Comparison of ENCODE assay signal across 7 mouse cellular contexts in the genomic region with DNA sequence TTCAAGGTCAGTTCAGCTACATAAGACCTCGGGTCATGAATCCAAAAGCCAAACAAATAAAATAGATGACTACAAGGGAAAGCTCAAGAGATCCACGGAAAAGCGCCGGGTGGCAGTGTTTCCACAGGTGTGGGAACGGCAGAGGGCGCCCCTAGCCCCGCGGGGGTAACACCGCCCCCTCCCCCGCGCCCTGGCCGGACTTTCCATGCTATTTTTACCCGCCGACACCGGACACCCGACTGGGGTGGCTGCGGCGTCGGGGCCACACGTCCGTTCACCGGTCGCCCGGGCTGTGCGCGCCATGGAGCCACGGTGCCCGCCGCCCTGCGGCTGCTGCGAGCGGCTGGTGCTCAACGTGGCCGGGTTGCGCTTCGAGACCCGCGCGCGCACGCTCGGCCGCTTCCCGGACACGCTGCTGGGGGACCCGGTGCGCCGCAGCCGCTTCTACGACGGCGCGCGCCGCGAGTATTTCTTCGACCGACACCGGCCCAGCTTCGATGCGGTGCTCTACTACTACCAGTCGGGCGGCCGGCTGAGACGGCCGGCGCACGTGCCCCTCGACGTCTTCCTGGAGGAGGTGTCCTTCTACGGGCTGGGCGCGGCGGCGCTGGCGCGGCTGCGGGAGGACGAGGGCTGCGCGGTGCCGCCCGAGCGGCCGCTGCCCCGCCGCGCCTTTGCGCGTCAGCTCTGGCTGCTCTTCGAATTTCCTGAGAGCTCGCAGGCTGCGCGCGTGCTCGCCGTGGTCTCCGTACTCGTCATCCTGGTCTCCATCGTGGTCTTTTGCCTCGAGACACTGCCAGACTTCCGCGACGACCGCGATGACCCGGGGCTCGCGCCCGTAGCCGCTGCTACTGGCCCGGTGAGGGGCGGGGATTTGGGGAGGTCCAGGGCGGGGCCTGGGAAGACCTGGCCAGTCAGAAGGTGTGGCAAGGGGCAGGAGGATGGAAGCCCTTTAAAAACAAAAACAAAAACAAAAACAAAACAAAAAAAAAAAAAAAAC. TPM values are rescaled to one million over a fixed set of nuclear protein-coding genes. Genes with fewer than 3 reads are reported as not detected.
DNase-seq lines count a peak whose midpoint lies in the region; ATAC-seq and TF ChIP-seq lines count a peak whose summit lies in the region.

No protein-coding gene starts in this region.

- peak; percentile 32 for DNase-seq in adrenal gland, postnatal 25 days
- peak; percentile 39 to 51 for DNase-seq in heart, adult 9 months (ENCODE audit: low spot score in 2 of 2)
- no peak for DNase-seq in spleen, postnatal 10 days (ENCODE audit: low spot score in 2 of 2)
- no peak for DNase-seq in urinary bladder, postnatal 14 days (ENCODE audit: low spot score)

- peaks cover 63% of the 10 kb centered on the region for H3K27me3 ChIP-seq in E14TG2a.4 (ENCODE audit: insufficient read depth, low read length)
- peaks cover 63% of the 10 kb centered on the region for H3K27me3 ChIP-seq in kidney, embryonic 16.5 days (ENCODE audit: insufficient read depth, low read length)
- H3K27me3 ChIP-seq in midbrain, embryonic 12.5 days, result peaks cover 69% of the 10 kb centered on the region

- no peaks in the 10 kb centered on the region for H3K36me3 ChIP-seq in E14TG2a.4 (ENCODE audit: insufficient read depth, low read length)
- no peaks in the 10 kb centered on the region for H3K36me3 ChIP-seq in kidney, embryonic 16.5 days (ENCODE audit: insufficient read depth, low read length)
- H3K36me3 ChIP-seq in midbrain, embryonic 12.5 days, result no peaks in the 10 kb centered on the region

- H3K4me2 ChIP-seq in kidney, embryonic 16.5 days (replicated peaks; ENCODE audit: low read depth, low read length), result peak overlapping the region; percentile 68
- H3K4me2 ChIP-seq in midbrain, embryonic 12.5 days (replicated peaks), result peak overlapping the region; percentile 43

- no peaks in the 10 kb centered on the region for H3K9me3 ChIP-seq in E14TG2a.4 (ENCODE audit: low read length)
- no peaks in the 10 kb centered on the region for H3K9me3 ChIP-seq in kidney, embryonic 16.5 days (ENCODE audit: low read length)
- no peaks in the 10 kb centered on the region for H3K9me3 ChIP-seq in midbrain, embryonic 12.5 days

- H3K9ac ChIP-seq in kidney, embryonic 16.5 days (replicated peaks; ENCODE audit: low read length), result peak overlapping the region; percentile 49
- H3K9ac ChIP-seq in midbrain, embryonic 12.5 days (replicated peaks), result no peak overlapping the region

- no peak for ATAC-seq in kidney, embryonic 16.5 days (ENCODE audit: low FRiP score, low TSS enrichment)
- no peak for ATAC-seq in midbrain, embryonic 12.5 days (ENCODE audit: low FRiP score, low read depth)

- TF ChIP-seq CTCF in E14TG2a.4 (conservative IDR thresholded peaks at IDR 0.05; ENCODE audit: low read length), result no peak

- WGBS in kidney, embryonic 16.5 days, result under 1% methylated on average over 110 of the region's 114 CpGs
- 2% methylated on average over 114 of the region's 114 CpGs for WGBS in midbrain, embryonic 12.5 days

- peaks cover 47% of the 10 kb centered on the region for H3K4me1 ChIP-seq in E14TG2a.4 (replicated peaks; ENCODE audit: low read depth, low read length)
- peaks cover 13% of the 10 kb centered on the region for H3K4me1 ChIP-seq in kidney, embryonic 16.5 days (ENCODE audit: insufficient read depth, low read length)
- H3K4me1 ChIP-seq in midbrain, embryonic 12.5 days, result peaks cover 12% of the 10 kb centered on the region

- peak overlapping the region; percentile 79 for H3K4me3 ChIP-seq in E14TG2a.4 (replicated peaks; ENCODE audit: low read length)
- H3K4me3 ChIP-seq in kidney, embryonic 16.5 days (ENCODE audit: low read length), result peak overlapping the region; percentile 47
- peak overlapping the region; percentile 30 for H3K4me3 ChIP-seq in midbrain, embryonic 12.5 days

- H3K27ac ChIP-seq in kidney, embryonic 16.5 days (ENCODE audit: low read length), result no peak overlapping the region
- H3K27ac ChIP-seq in midbrain, embryonic 12.5 days (replicated peaks), result no peak overlapping the region

RNA-seq across cellular contexts. Expression of a gene that starts 1.0 kb away (rescaled TPM):
- total RNA-seq in adrenal gland, postnatal 25 days (2021), result not detected in 2 replicates
- not detected in 2 replicates for polyA plus RNA-seq in kidney, embryonic 16.5 days (2015; fragmentation: Nextera tagmentation; extraction: Ambion mirVana)
- polyA plus RNA-seq in midbrain, embryonic 12.5 days (2016; fragmentation: Nextera tagmentation; extraction: Ambion mirVana), result not detected in 2 replicates

RNA-seq across cellular contexts. Expression of a gene that starts 7.0 kb away (rescaled TPM):
- not detected in 2 replicates for total RNA-seq in adrenal gland, postnatal 25 days (2021)
- 1.5 and 1.6 TPM in 2 replicates for polyA plus RNA-seq in kidney, embryonic 16.5 days (2015; fragmentation: Nextera tagmentation; extraction: Ambion mirVana)
- 0.22 and 0.43 TPM in 2 replicates for polyA plus RNA-seq in midbrain, embryonic 12.5 days (2016; fragmentation: Nextera tagmentation; extraction: Ambion mirVana)

RNA-seq across cellular contexts. Expression of a gene that starts 10.9 kb away (rescaled TPM):
- 361 and 425 TPM in 2 replicates for total RNA-seq in adrenal gland, postnatal 25 days (2021)
- polyA plus RNA-seq in kidney, embryonic 16.5 days (2015; fragmentation: Nextera tagmentation; extraction: Ambion mirVana), result 211 and 227 TPM in 2 replicates
- polyA plus RNA-seq in midbrain, embryonic 12.5 days (2016; fragmentation: Nextera tagmentation; extraction: Ambion mirVana), result 294 and 300 TPM in 2 replicates

RNA-seq across cellular contexts. Expression of a gene that starts 14.2 kb away (rescaled TPM):
- total RNA-seq in adrenal gland, postnatal 25 days (2021), result not detected in 2 replicates
- not detected in 2 replicates for polyA plus RNA-seq in kidney, embryonic 16.5 days (2015; fragmentation: Nextera tagmentation; extraction: Ambion mirVana)
- not detected in 2 replicates for polyA plus RNA-seq in midbrain, embryonic 12.5 days (2016; fragmentation: Nextera tagmentation; extraction: Ambion mirVana)

RNA-seq across cellular contexts. Expression of a gene that starts 28.2 kb away (rescaled TPM):
- 39.4 and 44.2 TPM in 2 replicates for total RNA-seq in adrenal gland, postnatal 25 days (2021)
- polyA plus RNA-seq in kidney, embryonic 16.5 days (2015; fragmentation: Nextera tagmentation; extraction: Ambion mirVana), result 51.1 and 51.7 TPM in 2 replicates
- 29.7 and 32.4 TPM in 2 replicates for polyA plus RNA-seq in midbrain, embryonic 12.5 days (2016; fragmentation: Nextera tagmentation; extraction: Ambion mirVana)

Comparison
In these comparisons a context has a peak if more than half of its experiments do, and no peak if none do; other contexts are left out.
1. DNase-seq: peak in adrenal gland, postnatal 25 days (single experiment) and heart, adult 9 months (2 of 2); none in spleen, postnatal 10 days (0 of 2) and urinary bladder, postnatal 14 days (single experiment).
2. Peak in every context shown above with its lines, with median percentiles within 50 percentile points of each other: H3K4me3 ChIP-seq.